Mouse (Mus musculus) forebrain, embryonic 12.5 days (tissue): ENCODE measurements at regions not wholly inside any gene's neighbourhood (a gene's known extent, or its start where the extent isn't known, plus 50 kb on each side); places are given as distances from the start of the nearest gene placed in this dataset.

Experiments used
- ATAC-seq: fragments of 200-750 bp; cut with Nextera tagmentation; 2 replicates; pipeline ENCODE4 v1.8.0; 2017; ENCODE audit warnings: moderate TSS enrichment; ENCODE audit not compliant: low FRiP score
- H3K27ac ChIP-seq: fragments of 300-500 bp; sonication (generic); 2 replicates; pipeline ENCODE4 v1.5.1; 2016; ENCODE audit warnings: mild to moderate bottlenecking
- H3K27me3 ChIP-seq: fragments of 300-500 bp; sonication (generic); 2 replicates; pipeline ENCODE4 v1.6.1; 2016; ENCODE audit warnings: mild to moderate bottlenecking
- H3K36me3 ChIP-seq: fragments of 300-500 bp; sonication (generic); replicated peaks from 2 replicates; pipeline ENCODE4 v1.6.1; 2016; ENCODE audit warnings: mild to moderate bottlenecking
- H3K4me1 ChIP-seq: fragments of 300-500 bp; sonication (generic); 2 replicates; pipeline ENCODE4 v1.6.1; 2016
- H3K4me2 ChIP-seq: fragments of 300-500 bp; sonication (generic); 2 replicates; pipeline ENCODE4 v1.6.1; 2016; ENCODE audit warnings: mild to moderate bottlenecking, moderate library complexity
- H3K4me3 ChIP-seq: fragments of 300-500 bp; sonication (generic); replicated peaks from 2 replicates; pipeline ENCODE4 v1.5.1; 2016; ENCODE audit warnings: mild to moderate bottlenecking
- H3K9ac ChIP-seq: fragments of 300-500 bp; sonication (generic); 2 replicates; pipeline ENCODE4 v1.6.1; 2016; ENCODE audit warnings: mild to moderate bottlenecking
- H3K9me3 ChIP-seq: fragments of 300-500 bp; sonication (generic); 2 replicates; pipeline ENCODE4 v1.6.1; 2016
- WGBS: fragments of 180-500 bp; shearing (Covaris S2); methylation state at CpG from one replicate; pipeline ENCODE4 v1.1.7; 2016; 5-methylcytosine and 5-hydroxymethylcytosine counted together

GRCm38 (mm10) chr5:132594796-132595195, 51.7 kb upstream of the Auts2 start:
- no peak overlapping the region for H3K4me3 ChIP-seq
- no peaks in the 10 kb centered on the region for H3K9me3 ChIP-seq
- no peaks in the 10 kb centered on the region for H3K36me3 ChIP-seq
- WGBS, result 81% methylated on average over 6 of the region's 6 CpGs
- H3K4me2 ChIP-seq, result no peak overlapping the region
- peaks cover under 1% of the 10 kb centered on the region; the same call in 1 of the 2 replicates for H3K4me1 ChIP-seq
- no peak overlapping the region for H3K9ac ChIP-seq
- no peak for ATAC-seq
- no peaks in the 10 kb centered on the region for H3K27me3 ChIP-seq
- no peak overlapping the region for H3K27ac ChIP-seq
